Mouse (Mus musculus): ENCODE results near the gene Prep. TPM values are rescaled to one million over a fixed set of nuclear protein-coding genes. Genes with fewer than 3 reads are reported as not detected.

Gene Prep
- polyA plus RNA-seq (2021; fragmentation: Nextera tagmentation) = 6.2 and 6.3 TPM in 2 replicates
- long read RNA-seq, experiment 1, full-length matches to known transcripts = 84 of 92 reads
- long read RNA-seq, experiment 1, partial matches to known transcripts = 5 of 92 reads
- long read RNA-seq, experiment 1, other reads (novel, unspliced or antisense) = 3 of 92 reads
- long read RNA-seq, experiment 2, full-length matches to known transcripts = 10 of 20 reads
- long read RNA-seq, experiment 2, partial matches to known transcripts = 10 of 20 reads
- long read RNA-seq, experiment 2, other reads (novel, unspliced or antisense) = 0 of 20 reads

DNA sequence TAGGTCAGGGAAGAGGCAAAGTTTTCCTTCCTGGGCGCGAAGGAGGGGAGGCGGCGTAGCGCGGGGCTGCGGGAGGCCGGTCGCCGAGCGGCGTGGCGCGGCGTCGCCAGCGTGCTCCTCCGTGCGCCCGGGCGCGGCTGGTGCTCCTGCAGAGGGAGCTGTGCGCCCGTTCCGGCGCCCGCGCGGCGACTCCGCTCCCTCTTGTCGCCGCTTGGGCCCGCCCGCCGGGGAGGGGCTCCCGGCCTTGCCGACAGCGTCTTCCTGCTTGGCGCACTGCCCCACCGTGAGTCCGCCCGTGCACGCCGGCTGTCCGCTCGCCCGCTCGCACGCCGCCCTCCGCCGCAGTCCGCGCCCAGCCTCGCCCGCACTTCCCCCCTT is at the start of gene Prep:
Gene Prep, plus strand, starts transcription at position 273 of the 378 bp plus-strand sequence.

DNA sequence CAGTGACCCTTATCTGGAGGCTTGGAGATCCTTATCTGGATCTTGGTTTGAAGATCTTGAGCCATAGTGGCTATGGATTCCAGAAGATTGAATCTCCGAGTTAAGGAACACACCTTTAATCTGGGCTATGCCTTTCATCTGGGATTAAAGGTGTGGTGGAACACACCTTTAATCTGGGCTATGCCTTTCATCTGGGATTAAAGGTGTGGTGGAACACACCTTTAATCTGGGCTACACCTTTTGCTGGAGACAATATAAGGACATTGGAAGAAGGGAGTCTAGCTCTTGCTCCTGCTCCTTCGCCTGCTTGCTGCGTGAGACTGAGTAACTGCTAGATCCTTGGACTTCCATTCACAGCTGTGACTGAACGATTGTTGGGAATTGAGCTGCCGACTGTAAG is 110.8 kb downstream of the Prep start, which contains the start of gene Popdc3:
Gene Popdc3, plus strand, starts transcription at position 301 of the 400 bp plus-strand sequence.

Other genes starting within 250 kb of the Prep start
- 0.40 and 0.71 TPM in 2 replicates for gene Popdc3, start 110.9 kb downstream of the Prep start, polyA plus RNA-seq (2021; fragmentation: Nextera tagmentation)